Mouse (Mus musculus) bone marrow, adult 2 months (tissue): Measurements from ENCODE around the gene Auts2. TPM values are rescaled to one million over a fixed set of nuclear protein-coding genes. Genes with fewer than 3 reads are reported as not detected.

Source experiments
- H3K27ac ChIP-seq: fragments of 200-500 bp; 2 replicates; pipeline ENCODE4 v1.5.1; 2012; ENCODE audit warnings: low read depth, mild to moderate bottlenecking, control low read depth, inconsistent platforms, low read length; ENCODE audit not compliant: control insufficient read depth, poor library complexity, insufficient read depth
- H3K4me1 ChIP-seq: fragments of 200-500 bp; 2 replicates; pipeline ENCODE4 v1.6.1; 2011; ENCODE audit warnings: low read length; ENCODE audit not compliant: control insufficient read depth, insufficient read depth
- H3K4me3 ChIP-seq: fragments of 200-500 bp; replicated peaks from 2 replicates; pipeline ENCODE3; 2011; ENCODE audit warnings: mild to moderate bottlenecking, low read depth, low read length, control low read depth; ENCODE audit not compliant: control insufficient read depth
- CTCF ChIP-seq: fragments of 200-500 bp; IDR thresholded peaks from 2 replicates; pipeline ENCODE4 v1.5.1; 2011; ENCODE audit warnings: low read length, control low read depth; ENCODE audit not compliant: control insufficient read depth, insufficient read depth
- POLR2A ChIP-seq: fragments of 200-500 bp; IDR thresholded peaks from 2 replicates; pipeline ENCODE4 v1.6.1; 2011; ENCODE audit warnings: low read depth, mild to moderate bottlenecking, control low read depth, low read length, borderline replicate concordance; ENCODE audit not compliant: control insufficient read depth
- WGBS: fragments of 180-500 bp; shearing (Covaris S2); methylation state at CpG from one replicate; pipeline ENCODE4 v1.1.7; 2018; 5-methylcytosine and 5-hydroxymethylcytosine counted together
- polyA plus RNA-seq: library from polyadenylated mRNA; stranded (reverse); fragments of >200 nt; gene quantifications from 2 replicates; pipeline ENCODE4 v1.2.4, GENCODE M21; 2011; ENCODE audit warnings: low replicate concordance; ENCODE audit not compliant: missing spikeins, insufficient read depth, insufficient read length

Gene Auts2
- polyA plus RNA-seq, 1 experiment = 1.5 TPM

- WGBS = 80% methylated on average over 3 of the region's 3 CpGs
- TF ChIP-seq CTCF (no peak), POLR2A (no peak)
- no peaks in the 10 kb centered on the region for H3K4me1 ChIP-seq
- H3K4me3 ChIP-seq = no peak overlapping the region
- no peak overlapping the region for H3K27ac ChIP-seq
These were observed 93.1 kb downstream of the Auts2 start for GRCm38 (mm10) chr5:132450071-132450470.

DNA sequence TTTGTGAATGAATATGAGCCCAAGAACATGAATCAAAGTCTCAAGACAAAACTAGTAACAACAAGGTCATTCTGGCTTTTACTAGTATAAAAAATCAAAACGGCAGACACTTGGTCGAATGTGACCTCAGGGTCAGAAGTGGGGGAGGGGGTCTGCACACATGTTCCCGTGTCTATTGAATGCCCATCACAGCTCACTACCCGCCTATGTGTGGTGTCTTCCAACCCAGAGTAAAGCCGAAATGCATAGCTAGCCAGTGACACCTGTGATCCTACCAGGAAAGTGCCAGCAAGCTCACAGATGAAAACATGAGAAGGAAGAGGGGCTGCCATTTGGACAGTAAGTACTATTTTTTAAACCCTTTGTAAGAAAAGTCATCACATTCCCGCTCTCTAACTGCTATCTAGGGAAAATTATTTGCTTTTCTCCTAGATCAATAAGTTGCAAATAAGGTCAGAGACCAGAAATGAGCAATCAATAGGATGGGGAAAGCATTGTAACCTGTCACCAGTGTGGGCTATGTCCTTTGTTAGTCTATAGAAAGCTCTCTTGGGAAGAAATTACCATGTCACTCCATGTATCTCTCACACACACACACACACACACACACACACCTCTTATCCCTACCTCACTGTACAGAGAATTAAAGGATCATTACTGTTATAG is 94.6 kb downstream of the Auts2 start:
- TF ChIP-seq POLR2A = no peak
- no peak for TF ChIP-seq CTCF
- 78% methylated on average over 6 of the region's 6 CpGs for WGBS
- no peak overlapping the region for H3K27ac ChIP-seq
- no peaks in the 10 kb centered on the region for H3K4me1 ChIP-seq
- no peak overlapping the region for H3K4me3 ChIP-seq

DNA sequence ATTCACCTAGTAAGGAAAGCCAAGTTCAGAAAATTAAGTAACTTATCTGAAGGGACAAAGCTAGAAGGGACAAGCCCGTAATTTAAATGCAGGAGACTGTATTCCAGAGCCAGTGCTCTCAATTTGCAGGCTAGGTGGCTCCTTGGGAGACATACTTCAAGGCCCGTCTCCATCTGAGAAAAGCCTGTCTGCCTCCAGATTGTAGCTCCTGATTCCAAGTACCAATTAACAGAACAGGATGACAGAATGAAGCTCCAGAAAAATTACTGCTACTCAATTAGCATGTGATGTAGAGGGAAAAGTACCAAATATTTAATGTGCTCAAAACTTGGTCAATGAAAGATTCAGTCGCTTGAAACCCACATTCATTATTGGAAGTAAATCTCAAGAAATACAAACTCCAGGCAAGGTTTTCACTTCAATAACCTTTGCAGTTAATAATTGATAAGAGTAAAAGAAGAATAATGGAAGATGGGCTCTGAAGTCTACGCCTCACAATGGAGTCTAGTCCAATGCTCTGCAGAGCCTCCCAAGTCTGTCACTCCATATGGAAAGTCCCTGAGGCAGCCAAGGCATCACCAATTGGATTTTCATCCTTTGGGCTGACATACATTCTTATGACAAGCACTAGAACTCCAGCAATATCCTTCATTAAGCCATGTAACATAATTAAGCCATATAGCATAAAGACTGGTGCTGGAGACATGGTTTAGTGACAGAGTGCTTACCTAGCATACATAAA is 97.8 kb downstream of the Auts2 start:
- no peaks in the 10 kb centered on the region for H3K4me1 ChIP-seq
- H3K27ac ChIP-seq = no peak overlapping the region
- WGBS = 79% methylated on average over 4 of the region's 4 CpGs
- TF ChIP-seq POLR2A (no peak), CTCF (no peak)
- H3K4me3 ChIP-seq = no peak overlapping the region

GRCm38 (mm10) chr5:132442948-132443347 is 100.2 kb downstream of the Auts2 start:
- WGBS = 79% methylated on average over 4 of the region's 4 CpGs
- no peak overlapping the region for H3K27ac ChIP-seq
- H3K4me3 ChIP-seq = no peak overlapping the region
- TF ChIP-seq CTCF (no peak), POLR2A (no peak)
- no peaks in the 10 kb centered on the region for H3K4me1 ChIP-seq

DNA sequence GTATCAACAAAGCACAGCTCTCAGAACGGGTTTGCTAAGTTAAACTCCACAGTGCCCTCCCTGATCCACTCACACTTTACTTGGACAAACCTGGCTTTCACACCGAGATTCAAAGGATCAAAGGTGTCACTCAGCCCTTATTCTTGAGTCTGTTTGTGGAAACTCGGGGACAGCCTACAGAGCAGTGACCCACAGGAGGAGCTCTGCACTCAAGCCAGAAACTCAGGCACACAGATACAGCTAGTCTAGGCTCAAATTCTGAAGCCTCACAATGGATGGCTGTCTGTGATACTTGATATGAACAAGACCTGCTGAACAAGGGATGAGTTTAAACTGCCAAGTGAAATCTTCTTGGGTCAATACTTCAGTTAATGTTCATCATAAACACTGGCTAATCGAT is 104.7 kb downstream of the Auts2 start:
- Histone ChIP-seq H3K27ac (no peak overlapping the region), H3K4me3 (no peak overlapping the region), H3K4me1 (no peaks in the 10 kb centered on the region)
- WGBS = 63% methylated on average over 4 of the region's 4 CpGs
- TF ChIP-seq CTCF (no peak), POLR2A (no peak)

- H3K4me3 ChIP-seq = no peak overlapping the region
- H3K27ac ChIP-seq = no peak overlapping the region
- no peaks in the 10 kb centered on the region for H3K4me1 ChIP-seq
- 50% methylated on average over 8 of the region's 8 CpGs for WGBS
- no peak for TF ChIP-seq CTCF
- TF ChIP-seq POLR2A = no peak
These were observed 105.2 kb downstream of the Auts2 start for GRCm38 (mm10) chr5:132437994-132438393.

- TF ChIP-seq POLR2A (no peak), CTCF (no peak)
- H3K27ac ChIP-seq = no peak overlapping the region
- WGBS = 86% methylated on average over 8 of the region's 8 CpGs
- no peaks in the 10 kb centered on the region for H3K4me1 ChIP-seq
- no peak overlapping the region for H3K4me3 ChIP-seq
These were observed 105.7 kb downstream of the Auts2 start for GRCm38 (mm10) chr5:132437478-132437877.

GRCm38 (mm10) chr5:132436901-132437300 is 106.2 kb downstream of the Auts2 start:
- TF ChIP-seq POLR2A (no peak), CTCF (no peak)
- Histone ChIP-seq H3K4me3 (no peak overlapping the region), H3K27ac (no peak overlapping the region), H3K4me1 (no peaks in the 10 kb centered on the region)
- WGBS = 32% methylated on average over 1 of the region's 1 CpGs
